Mouse (Mus musculus): ENCODE measurements at regions not wholly inside any gene's neighbourhood (a gene's known extent, or its start where the extent isn't known, plus 50 kb on each side); places are given as distances from the start of the nearest gene placed in this dataset.

GRCm38 (mm10) chr11:45155782-45156181 is 538.7 kb downstream of the Ebf1 start:
- no peak for TF ChIP-seq POLR2A (IDR thresholded peaks at IDR 0.05; ENCODE audit: low read depth, low read length)
- no peak for TF ChIP-seq CTCF (IDR thresholded peaks at IDR 0.05; ENCODE audit: extremely low read depth, insufficient read depth, insufficient read length, insufficient replicate concordance)

Data from spleen, adult 2 months (tissue).